Mouse (Mus musculus): Measurements from ENCODE around the gene Olfr975. TPM values are rescaled to one million over a fixed set of nuclear protein-coding genes. Genes with fewer than 3 reads are reported as not detected.

Gene Olfr975
- polyA plus RNA-seq, 1 experiment from 2014 or later = not detected

DNA sequence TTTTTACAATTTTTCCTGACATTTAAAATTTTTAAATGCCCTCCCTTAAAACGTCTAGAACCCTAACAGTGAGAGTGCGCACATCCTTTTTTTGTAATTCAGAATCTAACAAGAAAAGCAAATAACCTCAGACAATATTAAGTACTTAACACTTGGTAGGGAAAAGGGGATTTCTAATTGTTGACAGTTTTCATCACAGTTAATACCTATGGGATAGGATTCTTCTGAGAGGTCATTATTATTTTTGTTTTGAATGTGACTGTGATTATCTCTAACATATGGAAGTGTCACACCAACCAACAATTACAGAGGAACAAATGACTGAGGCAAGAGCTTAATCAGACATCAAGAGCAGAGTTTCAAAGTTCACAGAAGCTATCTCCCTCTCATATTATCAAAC, 44.8 kb downstream of the Olfr975 start, which contains the start of gene Olfr229:
Gene Olfr229, plus strand, starts transcription at position 301 of the 400 bp plus-strand sequence.
- Histone ChIP-seq H3K9me3 (replicated peaks; ENCODE audit: control insufficient read depth, low read length) (no peaks in the 10 kb centered on the region), H3K4me2 (ENCODE audit: low read depth, low read length) (no peak within 1 kb of the TSS), H3K4me3 (ENCODE audit: low read depth, low read length) (no peak within 1 kb of the TSS), H3K36me3 (replicated peaks; ENCODE audit: control insufficient read depth, insufficient read depth, low read depth, low read length) (no peaks in the 10 kb centered on the region), H3K27ac (replicated peaks; ENCODE audit: low read depth, low read length) (no peak within 1 kb of the TSS), H3K9ac (replicated peaks; ENCODE audit: low read length) (no peak within 1 kb of the TSS), H3K27me3 (ENCODE audit: control insufficient read depth, insufficient read depth, low read length) (no peaks in the 10 kb centered on the region), H3K4me1 (ENCODE audit: control insufficient read depth, insufficient read depth, low read length) (no peaks in the 10 kb centered on the region)
- 70% methylated on average over 2 of the region's 2 CpGs for WGBS
- no peak for DNase-seq (ENCODE audit: low spot score)
- ATAC-seq (replicated peaks; ENCODE audit: insufficient number of reproducible peaks, low FRiP score, low TSS enrichment, low read depth) = no peak

DNA sequence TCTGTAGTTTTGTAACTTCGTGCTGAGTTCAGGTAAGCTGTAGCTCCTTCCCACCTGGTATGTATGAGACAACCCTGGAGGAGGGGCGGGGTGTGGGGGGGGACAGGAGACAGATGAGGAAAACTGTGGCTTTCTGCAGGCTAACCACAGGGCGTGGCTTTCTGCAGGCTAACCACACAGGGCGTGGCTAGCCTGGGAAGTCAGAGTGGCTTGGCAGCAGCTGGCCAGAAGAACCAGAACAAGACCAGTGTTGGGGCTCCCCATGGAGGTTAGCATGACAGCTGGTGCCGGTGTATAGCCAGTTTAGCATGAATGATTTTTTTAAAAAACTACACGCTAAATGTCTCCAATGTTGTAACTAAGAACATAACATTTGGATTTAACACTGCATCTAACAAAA, 46.7 kb downstream of the Olfr975 start:
- ATAC-seq (replicated peaks; ENCODE audit: insufficient number of reproducible peaks, low FRiP score, low TSS enrichment, low read depth) = no peak
- Histone ChIP-seq H3K36me3 (replicated peaks; ENCODE audit: control insufficient read depth, insufficient read depth, low read depth, low read length) (no peaks in the 10 kb centered on the region), H3K9me3 (replicated peaks; ENCODE audit: control insufficient read depth, low read length) (no peaks in the 10 kb centered on the region), H3K4me3 (ENCODE audit: low read depth, low read length) (no peak overlapping the region), H3K9ac (replicated peaks; ENCODE audit: low read length) (no peak overlapping the region), H3K27ac (replicated peaks; ENCODE audit: low read depth, low read length) (no peak overlapping the region), H3K4me1 (ENCODE audit: control insufficient read depth, insufficient read depth, low read length) (no peaks in the 10 kb centered on the region), H3K27me3 (ENCODE audit: control insufficient read depth, insufficient read depth, low read length) (no peaks in the 10 kb centered on the region), H3K4me2 (ENCODE audit: low read depth, low read length) (no peak overlapping the region)
- no peak for DNase-seq (ENCODE audit: low spot score)
- 82% methylated on average over 6 of the region's 6 CpGs for WGBS

Other genes with a start within 250 kb of the Olfr975 start
- gene Olfr149, start 244.9 kb downstream of the Olfr975 start, polyA plus RNA-seq (2014; fragmentation: Nextera tagmentation; extraction: Ambion mirVana) = not detected in 2 replicates
- not detected in 2 replicates for gene Olfr965, start 240.7 kb downstream of the Olfr975 start, polyA plus RNA-seq (2014; fragmentation: Nextera tagmentation; extraction: Ambion mirVana)
- gene Olfr150, start 221.1 kb downstream of the Olfr975 start, polyA plus RNA-seq (2014; fragmentation: Nextera tagmentation; extraction: Ambion mirVana) = not detected in 2 replicates
- gene Olfr967, start 205.8 kb downstream of the Olfr975 start, polyA plus RNA-seq (2014; fragmentation: Nextera tagmentation; extraction: Ambion mirVana) = not detected in 2 replicates
- not detected in 2 replicates for gene Olfr968, start 168.8 kb downstream of the Olfr975 start, polyA plus RNA-seq (2014; fragmentation: Nextera tagmentation; extraction: Ambion mirVana)
- not detected in 2 replicates for gene Olfr969, start 161.1 kb downstream of the Olfr975 start, polyA plus RNA-seq (2014; fragmentation: Nextera tagmentation; extraction: Ambion mirVana)
- gene Olfr970, start 143.2 kb downstream of the Olfr975 start, polyA plus RNA-seq (2014; fragmentation: Nextera tagmentation; extraction: Ambion mirVana) = not detected in 2 replicates
- not detected in 2 replicates for gene Olfr971, start 115.2 kb downstream of the Olfr975 start, polyA plus RNA-seq (2014; fragmentation: Nextera tagmentation; extraction: Ambion mirVana)
- gene Olfr972, start 85.6 kb downstream of the Olfr975 start, polyA plus RNA-seq (2014; fragmentation: Nextera tagmentation; extraction: Ambion mirVana) = not detected in 2 replicates
- not detected in 2 replicates for gene Olfr229, start 44.7 kb downstream of the Olfr975 start, polyA plus RNA-seq (2014; fragmentation: Nextera tagmentation; extraction: Ambion mirVana)
- gene Olfr974, start 14.5 kb downstream of the Olfr975 start, polyA plus RNA-seq (2014; fragmentation: Nextera tagmentation; extraction: Ambion mirVana) = not detected in 2 replicates
- gene Olfr976, start 9.1 kb upstream of the Olfr975 start, polyA plus RNA-seq (2014; fragmentation: Nextera tagmentation; extraction: Ambion mirVana) = not detected in 2 replicates
- gene Olfr978, start 40.1 kb upstream of the Olfr975 start, polyA plus RNA-seq (2014; fragmentation: Nextera tagmentation; extraction: Ambion mirVana) = not detected in 2 replicates
- gene Olfr979, start 51.4 kb upstream of the Olfr975 start, polyA plus RNA-seq (2014; fragmentation: Nextera tagmentation; extraction: Ambion mirVana) = not detected in 2 replicates
- not detected in 2 replicates for gene Olfr980, start 57.5 kb upstream of the Olfr975 start, polyA plus RNA-seq (2014; fragmentation: Nextera tagmentation; extraction: Ambion mirVana)
- not detected in 2 replicates for gene Olfr981, start 69.4 kb upstream of the Olfr975 start, polyA plus RNA-seq (2014; fragmentation: Nextera tagmentation; extraction: Ambion mirVana)
- gene Olfr982, start 121.8 kb upstream of the Olfr975 start, polyA plus RNA-seq (2014; fragmentation: Nextera tagmentation; extraction: Ambion mirVana) = not detected in 2 replicates
- gene Olfr983, start 141.5 kb upstream of the Olfr975 start, polyA plus RNA-seq (2014; fragmentation: Nextera tagmentation; extraction: Ambion mirVana) = not detected in 2 replicates
- gene Olfr984, start 162.2 kb upstream of the Olfr975 start, polyA plus RNA-seq (2014; fragmentation: Nextera tagmentation; extraction: Ambion mirVana) = not detected in 2 replicates
- not detected in 2 replicates for gene Olfr985, start 178.1 kb upstream of the Olfr975 start, polyA plus RNA-seq (2014; fragmentation: Nextera tagmentation; extraction: Ambion mirVana)
- gene Tmem225, start 196.1 kb upstream of the Olfr975 start, polyA plus RNA-seq (2014; fragmentation: Nextera tagmentation; extraction: Ambion mirVana) = not detected in 2 replicates
- gene Olfr986, start 228.9 kb upstream of the Olfr975 start, polyA plus RNA-seq (2014; fragmentation: Nextera tagmentation; extraction: Ambion mirVana) = not detected in 2 replicates
- 7.9 TPM in 2 replicates for gene Zfp202, start 240.3 kb upstream of the Olfr975 start, polyA plus RNA-seq (2014; fragmentation: Nextera tagmentation; extraction: Ambion mirVana)